Mouse (Mus musculus) adipocyte (in vitro differentiated cells): ENCODE data around the gene Nat8f6.
"Not testable (repeated sequence)": the region's sequence is repeated elsewhere in the genome, so short reads cannot be mapped to it uniquely, and the experiment has no call there.

ENCODE experiments used
- DNase-seq: peaks from one replicate; pipeline ENCODE4 v3.0.0-alpha.2; 2016; ENCODE audit warnings: low spot score

The Nat8f6 gene

DNA sequence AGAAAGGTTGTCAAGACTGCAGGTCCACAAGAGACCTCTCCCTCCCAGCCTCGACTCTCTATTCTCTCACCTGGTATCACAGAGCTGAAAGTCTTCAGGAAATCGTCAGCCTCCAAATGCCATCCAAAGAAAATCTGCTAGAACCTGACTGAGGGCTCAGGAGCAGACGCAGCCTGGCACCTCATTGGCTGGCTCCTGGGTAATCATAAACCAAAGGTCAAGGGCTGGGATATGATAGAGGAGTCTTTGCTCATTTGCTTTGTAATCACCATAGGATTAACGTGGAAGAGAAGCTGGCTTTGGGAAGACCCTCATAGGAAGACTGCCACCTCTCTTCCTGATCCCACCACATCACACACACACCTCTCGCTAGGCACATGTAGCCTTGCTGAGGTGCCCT, at the start of gene Nat8f6, which contains the start of gene Nat8f5:
Gene Nat8f6 (minus strand): TSS at position 118 of the 400 bp plus-strand sequence.
Gene Nat8f5 (minus strand): TSS at position 136 of the 400 bp plus-strand sequence.
- DNase-seq: no peak

DNA sequence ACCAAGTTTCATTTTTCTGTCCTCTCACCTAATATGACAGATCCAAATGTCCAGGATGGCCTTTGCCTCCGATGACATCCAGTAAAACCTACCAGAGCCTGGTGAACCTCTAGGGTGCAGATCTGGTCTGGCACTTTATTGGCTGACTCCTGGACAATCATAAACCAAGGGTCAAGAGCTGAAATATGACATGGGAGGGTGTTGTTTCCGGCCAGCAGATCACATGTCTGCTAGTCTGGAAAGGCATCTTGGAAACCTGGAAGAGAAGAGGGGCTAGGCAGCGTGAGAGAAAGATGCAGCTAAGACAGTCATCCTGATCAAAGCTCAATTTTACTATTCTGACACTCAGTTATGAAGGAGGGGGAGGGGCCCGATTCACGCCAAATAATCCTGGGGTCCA, 48.3 kb upstream of the Nat8f6 start, which contains the start of gene Nat8f2:
Gene Nat8f2 (minus strand): TSS at position 153 of the 400 bp plus-strand sequence.
- not testable (repeated sequence) for DNase-seq

DNA sequence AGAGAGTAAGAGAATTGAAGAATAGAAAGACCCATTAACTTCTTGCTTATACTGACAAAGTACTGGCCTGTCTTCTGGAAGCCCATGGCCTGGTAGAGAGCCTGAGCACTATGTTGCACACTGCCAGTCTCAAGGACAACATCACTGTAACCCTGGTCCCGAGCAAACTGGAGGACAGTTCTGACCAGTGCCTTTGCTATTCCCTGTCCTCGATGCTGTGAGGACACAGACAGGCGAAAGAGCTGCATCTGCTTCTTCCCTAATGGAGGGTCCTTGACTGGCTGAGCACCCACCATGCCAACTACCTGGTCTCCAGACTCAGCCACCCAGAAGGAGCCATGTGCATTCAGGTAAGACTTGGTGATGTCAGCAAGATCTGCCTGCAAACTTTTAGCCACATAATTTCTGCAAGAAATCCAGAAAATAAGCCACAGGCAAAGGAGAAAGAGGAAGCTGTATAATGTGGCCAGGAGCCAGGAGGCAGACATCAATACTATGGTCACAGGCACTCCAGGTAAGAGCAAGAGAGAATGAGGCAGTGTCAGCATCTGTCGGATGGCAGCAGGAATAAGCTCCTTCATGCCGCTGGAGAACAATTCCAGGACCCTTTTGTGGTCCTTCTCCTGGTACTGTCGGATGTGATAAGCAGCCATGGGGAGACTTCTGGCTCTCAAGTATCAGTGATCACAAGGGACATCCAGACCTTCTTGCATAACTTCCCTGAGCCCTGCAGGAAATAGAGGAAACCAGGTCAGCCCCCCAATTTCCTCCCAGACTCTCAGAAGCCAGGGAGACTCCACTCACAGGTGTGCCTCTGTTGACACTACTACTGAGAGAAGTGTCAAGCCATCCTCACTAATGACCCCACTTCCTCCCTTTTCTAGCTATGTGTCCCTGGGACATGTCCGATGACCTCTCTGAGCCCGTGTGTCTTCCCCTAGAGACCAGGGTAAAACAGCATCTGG, 47.3 kb upstream of the Nat8f6 start:
- no peak for DNase-seq

DNA sequence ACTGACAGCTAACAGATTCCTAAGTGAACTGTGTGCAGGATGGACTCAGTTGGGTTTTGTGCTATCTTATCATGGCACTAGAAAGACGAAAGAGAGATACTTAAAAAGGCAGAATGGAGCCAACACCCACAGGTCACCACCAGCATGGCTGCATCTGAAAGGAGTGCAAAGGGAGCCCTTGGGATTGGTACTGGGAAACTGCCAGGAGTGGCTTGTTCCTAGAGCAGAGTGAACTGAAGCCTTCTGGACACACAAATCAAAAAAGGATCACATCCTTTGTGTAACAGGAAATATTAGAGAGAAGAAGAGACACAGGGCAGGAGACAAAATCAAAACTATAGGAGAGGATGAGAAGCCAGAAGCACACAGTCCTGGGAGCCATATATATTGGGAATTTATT, 46.2 kb upstream of the Nat8f6 start:
- not testable (repeated sequence) for DNase-seq

DNA sequence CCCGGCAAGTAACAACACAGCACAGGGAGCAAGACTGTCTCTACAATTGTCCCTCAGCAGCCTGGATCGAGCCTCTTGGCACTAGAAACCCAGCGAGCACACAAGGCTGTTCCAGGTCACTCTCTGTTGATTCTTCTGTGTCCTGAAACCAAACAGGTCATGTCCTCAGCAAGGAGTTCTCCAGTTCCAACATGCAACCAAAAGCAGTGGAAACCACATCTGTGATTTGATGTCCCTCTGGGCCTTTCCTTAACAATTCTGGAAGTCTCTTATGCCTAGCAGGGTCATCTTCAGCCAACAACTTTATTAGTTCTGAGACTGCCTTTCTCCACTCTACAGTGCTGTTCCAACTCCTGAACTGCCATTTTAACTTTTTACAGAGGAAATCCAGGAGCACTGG, 45.4 kb upstream of the Nat8f6 start:
- not testable (repeated sequence) for DNase-seq

DNA sequence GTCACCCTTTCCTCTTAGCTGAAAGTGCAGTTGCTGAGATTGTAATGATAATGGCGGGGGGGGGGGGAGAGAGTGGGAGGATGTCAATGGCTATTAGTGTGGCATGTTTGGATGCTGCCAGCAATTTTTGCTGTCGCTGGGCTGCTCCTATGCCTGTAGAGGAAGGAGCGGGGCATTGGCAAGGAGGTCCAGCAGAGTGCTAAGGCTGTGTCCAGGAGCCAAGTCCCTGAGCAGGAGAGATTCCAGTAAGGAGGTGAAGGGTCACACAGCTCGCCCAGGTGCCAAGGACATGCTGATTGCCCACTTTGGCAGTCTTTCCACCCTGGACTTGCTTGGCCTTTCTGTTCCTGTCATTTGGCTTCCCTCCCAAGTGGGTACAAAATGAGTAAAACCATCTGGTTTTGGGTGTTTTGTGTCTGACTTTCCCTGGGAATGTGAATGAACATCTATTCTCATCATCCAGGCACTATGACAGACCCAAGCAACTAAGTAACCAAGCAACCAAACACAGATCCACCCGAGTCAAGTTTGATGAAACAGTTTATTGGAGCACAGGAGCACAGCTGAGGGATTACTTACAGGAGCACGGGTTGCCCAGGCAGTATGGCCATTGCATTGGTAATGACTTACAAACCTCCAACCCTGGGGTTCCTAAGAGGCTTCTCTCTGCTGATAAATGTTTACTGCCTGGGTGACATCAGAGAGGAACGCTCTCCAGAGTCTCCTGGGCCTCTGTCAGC, 44.3 kb upstream of the Nat8f6 start:
- DNase-seq: not testable (repeated sequence)

DNA sequence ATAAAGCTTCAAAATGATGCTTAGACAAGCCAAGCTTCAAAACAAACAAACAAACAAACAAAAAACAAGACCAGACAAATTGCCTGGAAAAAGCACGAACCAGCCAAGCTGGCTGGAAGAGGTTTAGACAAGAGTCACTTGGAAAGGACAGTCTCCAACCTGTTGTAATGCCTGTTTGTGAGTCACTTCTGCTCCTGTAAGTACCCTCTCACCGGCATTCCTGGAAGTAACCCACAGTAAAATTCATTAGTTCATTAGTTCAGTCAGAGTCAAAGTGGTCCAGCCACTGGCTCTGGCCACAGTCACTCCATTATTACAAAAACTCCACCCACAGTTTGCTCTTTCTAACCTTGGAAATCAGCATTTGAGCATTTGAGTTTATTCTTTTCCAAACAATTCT, 43.1 kb upstream of the Nat8f6 start:
- DNase-seq: no peak

DNA sequence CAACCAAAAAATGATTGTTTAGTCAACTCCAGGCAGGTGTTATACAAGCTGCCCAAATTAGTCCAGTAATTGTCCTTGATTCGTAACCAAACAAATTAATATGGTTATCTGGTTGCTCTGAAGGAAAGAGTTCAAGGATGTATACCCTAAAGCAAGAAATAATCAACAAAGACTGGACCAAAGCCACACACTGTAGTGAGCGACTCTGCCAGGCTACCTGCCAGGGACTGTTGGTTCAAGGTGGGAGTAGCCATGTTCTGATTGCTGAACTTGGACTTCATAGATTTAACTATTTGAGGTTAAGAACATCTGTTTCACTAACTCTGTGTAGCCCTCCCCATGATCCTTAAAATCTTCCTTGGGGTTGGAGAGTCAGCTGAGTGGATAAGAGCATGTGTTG, 42.4 kb upstream of the Nat8f6 start:
- DNase-seq: no peak

DNA sequence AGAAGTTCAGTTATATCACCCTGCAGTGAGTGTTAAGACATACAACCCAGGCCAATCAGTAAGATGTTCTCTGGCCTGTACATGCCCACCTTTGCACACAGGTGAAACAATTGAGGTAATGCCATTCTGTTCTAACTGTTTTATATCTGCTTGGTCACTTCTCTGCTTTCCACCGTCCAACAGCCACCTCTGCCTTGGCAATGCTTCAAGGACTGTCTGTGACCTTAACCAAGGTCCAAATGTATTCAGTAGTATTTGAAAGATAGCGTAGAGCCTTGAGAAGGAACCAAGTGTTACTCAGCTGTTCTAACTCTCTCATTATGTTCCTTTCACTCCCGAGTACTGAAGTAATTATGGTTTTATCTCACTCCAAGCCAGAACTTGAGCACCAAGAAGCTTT, 41.8 kb upstream of the Nat8f6 start:
- DNase-seq: no peak

DNA sequence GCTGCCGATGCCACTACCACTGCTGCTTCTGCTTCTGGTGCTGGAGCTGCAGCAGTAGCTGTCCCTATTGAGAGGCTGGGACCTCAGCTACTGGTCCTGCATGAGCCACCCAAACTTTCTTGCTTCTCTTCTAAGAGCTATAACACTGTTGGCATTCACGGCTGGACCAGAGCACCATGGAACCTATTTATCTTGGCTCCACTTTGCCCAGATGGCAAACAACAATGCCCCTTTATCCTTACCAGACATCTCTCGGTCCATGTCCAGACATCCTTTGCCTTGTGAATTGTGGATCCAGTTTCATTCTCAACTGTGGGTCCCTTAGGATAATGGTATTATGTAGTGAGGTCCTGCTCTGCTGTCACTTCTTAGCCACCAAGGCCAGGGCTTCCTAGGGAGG, 40.5 kb upstream of the Nat8f6 start:
- DNase-seq: no peak

DNA sequence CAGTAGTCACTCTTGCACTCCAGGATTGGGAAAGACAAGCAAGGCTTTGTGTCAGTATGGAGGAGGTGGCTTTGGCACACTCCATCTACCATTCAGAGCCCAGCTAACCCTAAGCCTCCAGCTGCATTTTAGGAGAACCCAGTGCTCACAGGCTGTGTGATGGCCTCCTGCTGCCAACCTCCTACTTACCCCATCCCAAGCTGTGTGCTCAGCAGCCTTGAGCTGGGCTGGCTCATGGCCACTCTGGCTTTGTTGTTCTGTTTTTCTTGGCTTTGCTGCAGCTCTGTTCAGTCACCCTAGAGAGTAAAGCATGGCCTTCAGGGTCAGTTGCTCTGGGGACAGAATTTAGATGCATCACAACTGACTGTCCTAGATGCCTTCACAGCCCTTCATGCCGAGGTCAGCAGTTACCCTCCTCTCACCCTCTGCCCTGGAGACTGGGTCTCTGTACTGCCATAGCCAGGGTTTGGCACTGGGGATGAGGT, 35.5 kb upstream of the Nat8f6 start:
- DNase-seq: peak; percentile 95

DNA sequence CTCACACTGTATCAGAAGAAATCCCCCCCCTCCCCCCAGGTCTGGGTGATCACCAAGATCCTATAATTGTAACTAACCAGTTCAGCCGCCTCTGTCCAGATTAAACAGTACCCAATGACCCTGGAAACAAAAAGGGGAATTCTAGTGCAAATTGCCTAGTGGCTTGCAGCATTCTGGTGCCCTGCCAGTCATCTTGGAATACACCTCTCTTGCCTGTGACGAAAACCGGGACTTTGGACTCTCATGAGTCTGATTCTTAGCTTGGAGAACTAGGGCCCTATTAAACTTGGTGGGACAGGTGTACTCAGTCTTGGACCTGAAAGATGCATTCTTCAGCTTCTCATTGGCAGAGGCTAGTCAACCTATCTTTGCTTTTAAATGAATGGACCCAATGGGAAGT, 32.7 kb upstream of the Nat8f6 start:
- no peak for DNase-seq

DNA sequence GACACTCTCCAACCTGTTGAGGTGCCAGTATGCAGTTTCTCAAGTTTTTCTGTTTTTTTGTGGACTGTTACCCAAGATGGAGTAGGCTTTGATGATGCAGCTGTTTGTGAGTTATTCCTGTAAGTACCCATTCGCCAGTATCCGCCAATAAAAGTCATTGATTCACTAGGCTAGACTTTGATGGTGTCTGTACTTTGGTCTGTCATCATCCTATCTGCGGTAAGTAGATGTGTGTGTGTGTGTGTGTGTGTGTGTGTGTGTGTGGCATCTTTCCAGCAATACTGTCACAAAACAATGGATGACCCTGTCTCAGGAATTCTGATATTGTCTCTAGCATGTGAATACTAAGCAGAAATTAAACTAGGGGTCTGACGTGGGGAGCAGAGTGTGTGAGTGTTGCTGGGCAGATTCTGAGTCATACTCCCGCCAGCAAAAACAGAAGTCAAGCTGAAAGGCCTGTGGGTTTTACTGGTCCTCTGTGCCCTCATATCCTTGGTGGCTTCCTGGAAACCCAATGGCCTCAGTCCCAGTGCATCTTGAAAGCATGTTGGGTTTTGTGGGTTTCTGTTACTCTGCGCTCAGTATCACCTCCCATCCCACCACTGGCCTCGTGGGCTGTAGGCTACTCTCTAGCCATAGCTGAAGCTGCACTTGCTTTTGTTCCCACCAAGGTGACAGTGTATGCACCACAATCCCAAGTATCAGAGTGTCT, 30.5 kb upstream of the Nat8f6 start:
- no peak for DNase-seq

DNA sequence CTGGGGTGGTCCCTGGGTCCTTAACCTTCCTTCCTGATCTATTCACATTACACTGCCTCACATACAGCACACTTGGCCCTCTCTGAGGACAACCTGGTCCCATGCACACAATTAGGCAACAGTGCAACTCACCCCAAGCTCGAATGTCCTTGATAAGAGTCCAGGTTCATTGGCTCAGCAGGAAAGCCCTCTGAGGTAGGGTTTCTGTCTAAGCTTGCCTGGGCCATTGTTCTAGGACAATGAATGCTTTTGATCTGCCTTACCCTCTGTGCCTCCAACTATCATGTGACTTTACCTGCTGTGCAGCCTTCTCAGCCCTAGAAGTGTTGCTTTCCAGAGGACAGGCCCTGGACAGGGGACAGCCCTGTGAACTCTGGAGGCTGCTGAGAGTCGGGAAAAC, 28.5 kb upstream of the Nat8f6 start:
- DNase-seq: no peak

DNA sequence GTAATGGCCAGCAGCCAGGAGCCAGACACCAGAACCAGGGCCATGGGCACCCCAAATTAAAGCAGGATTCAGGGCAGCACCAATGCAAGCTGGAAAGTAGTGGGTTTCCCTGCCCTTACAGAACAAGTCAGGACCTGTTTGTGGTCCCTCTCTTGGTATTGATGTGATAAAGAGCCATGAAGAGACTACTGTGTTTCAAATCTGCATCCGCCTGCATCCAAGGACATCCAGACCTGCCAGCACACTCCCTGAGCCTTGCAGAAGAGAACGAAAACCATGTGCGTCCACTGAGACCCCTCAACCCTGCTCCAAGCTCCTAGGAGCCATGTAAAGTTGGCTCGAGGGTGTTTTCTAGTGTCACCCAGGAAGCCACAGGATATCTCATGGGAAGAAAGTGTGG, 27.4 kb upstream of the Nat8f6 start:
- no peak for DNase-seq

DNA sequence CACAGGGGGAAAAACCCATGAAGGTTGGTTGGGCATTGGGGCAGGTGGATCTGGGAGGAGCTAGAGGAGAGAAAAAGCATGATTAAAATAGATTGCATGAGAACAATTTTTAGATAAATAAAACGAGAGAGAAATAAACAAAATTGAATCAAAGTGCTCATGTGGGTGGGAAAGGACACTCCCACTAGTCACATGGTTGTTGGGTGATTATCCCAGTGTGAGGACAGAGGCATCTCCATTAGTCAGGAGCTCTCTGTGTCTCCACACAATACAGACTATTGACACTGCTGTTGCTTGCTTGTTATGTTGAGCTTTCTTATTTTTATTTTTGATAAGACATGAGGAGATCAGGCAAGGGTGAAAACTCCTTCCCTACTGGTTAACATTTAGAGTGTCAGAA, 26.2 kb upstream of the Nat8f6 start:
- DNase-seq: no peak

DNA sequence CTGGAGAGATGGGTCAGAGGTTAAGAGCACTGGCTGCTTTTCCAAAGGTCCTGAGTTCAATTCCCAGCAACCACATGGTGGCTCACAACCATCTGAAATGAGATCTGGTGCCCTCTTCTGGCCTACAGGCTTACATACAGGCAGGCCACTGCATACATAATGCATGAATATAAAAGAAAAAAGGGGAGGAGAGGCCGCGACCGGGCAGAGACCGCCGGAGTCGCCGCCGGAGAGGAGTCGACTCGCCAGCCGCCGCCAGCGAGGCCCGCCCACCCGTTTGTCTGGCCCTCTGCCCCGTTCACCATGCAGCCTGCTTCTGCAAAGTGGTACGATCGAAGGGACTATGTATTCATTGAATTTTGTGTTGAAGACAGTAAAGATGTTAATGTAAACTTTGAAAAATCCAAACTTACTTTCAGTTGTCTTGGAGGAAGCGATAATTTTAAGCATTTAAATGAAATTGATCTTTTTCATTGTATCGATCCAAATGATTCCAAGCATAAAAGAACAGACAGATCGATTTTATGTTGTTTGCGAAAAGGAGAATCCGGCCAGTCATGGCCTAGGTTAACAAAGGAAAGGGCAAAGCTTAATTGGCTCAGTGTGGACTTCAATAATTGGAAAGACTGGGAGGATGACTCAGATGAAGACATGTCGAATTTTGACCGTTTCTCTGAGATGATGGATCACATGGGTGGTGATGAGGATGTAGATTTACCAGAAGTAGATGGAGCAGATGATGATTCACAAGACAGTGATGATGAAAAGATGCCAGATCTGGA, 23.1 kb upstream of the Nat8f6 start:
- DNase-seq: not testable (repeated sequence)

DNA sequence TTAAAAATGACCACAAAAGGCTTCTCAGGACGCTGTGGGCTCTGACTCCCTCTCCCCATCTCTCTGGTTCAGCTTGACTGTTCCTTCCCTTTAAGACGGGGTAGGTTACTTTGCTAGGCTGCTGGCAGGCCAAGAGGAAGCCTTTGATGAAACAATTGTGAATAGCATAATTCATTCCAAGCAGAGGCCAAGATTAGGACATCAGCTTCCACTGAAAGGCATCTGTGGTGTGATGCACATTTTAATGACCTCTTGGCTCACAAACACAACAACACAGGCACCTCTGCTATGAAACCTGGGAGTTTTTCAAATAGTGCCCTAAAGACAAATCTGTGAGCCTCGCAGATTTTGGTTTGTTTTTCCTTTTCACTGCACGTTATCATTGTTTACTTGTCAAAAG, 19.2 kb upstream of the Nat8f6 start:
- no peak for DNase-seq

DNA sequence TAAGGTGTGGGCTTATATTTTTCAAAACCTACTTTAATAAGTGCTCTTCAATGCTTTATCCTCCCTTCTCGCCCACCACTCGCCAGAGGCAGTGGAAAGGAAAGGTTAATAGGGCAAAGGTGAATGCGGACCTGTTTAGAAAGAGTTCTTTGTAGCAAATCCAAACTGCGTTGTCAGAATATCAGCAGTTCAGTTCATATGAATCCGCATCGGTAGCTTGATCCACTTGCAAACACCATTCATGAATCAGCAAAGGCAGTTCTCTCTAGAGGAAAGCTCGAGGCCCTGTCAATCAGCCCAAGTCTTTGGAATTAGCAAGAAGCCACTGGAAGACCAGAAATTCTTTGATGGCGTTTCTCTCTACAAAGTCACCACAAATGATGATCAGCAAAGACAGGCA, 17.9 kb upstream of the Nat8f6 start:
- DNase-seq: no peak

DNA sequence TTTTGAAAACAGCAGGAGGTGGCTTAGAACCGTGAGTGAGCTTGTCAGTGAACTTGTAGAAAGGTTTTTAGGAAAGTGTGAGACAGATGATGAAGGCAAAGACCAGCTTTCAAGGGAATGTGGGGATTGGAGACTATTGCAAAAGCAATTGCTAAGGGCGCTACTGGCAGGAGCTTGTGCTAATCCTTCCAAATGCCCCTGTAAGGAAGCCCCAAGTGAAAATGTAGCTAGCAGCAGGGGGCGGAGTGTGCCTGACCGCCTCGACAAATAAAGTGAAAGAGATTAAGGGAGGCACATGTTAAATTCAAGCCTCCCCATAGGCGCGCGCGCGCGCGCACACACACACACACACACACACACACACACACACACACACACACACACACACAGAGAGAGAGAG, 16.6 kb upstream of the Nat8f6 start:
- not testable (repeated sequence) for DNase-seq

DNA sequence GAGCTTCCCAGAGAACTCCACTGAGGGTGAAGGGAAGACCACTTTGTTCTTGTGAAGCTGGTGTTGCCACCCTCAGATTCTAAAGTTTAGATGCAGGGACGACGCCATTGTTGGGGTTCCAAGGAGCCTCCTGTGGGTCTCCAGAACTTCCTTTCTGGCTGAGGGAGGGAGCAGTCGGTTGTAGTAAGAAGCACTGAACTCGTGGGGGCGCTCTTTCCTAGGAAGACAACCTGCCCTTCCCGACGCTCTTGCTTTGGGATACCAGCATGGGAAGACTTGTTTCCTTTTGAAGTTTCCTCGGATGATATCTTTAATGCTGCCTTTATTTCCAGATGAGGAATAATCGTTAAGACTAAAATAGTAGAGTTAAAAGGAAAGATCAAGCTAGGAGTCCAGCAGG, 16.1 kb upstream of the Nat8f6 start:
- DNase-seq: peak; percentile 70
